Mouse (Mus musculus) adrenal gland, adult 8-10 months (tissue): ENCODE measurements around the gene Tfdp2. TPM values are rescaled to one million over a fixed set of nuclear protein-coding genes. Genes with fewer than 3 reads are reported as not detected.

ENCODE experiments used
- total RNA-seq, 4 experiments: library from RNA; stranded (reverse); gene quantifications; 2 replicates each; pipeline ENCODE4 v1.2.4; 2022

The Tfdp2 gene
- total RNA-seq, 4 experiments from 2014 or later, result 86.3 to 118 (median 111) TPM

Other genes with a start within 250 kb of the Tfdp2 start
- 10 to 100 TPM; 21.4 to 40.9 (median 31.5) TPM for gene Xrn1, start 241.5 kb upstream of the Tfdp2 start, total RNA-seq
- gene Gk5, start 76.9 kb upstream of the Tfdp2 start, total RNA-seq, result 10 to 100 TPM in 2 of 4 experiments, 1 to 10 TPM in 2; 7.1 to 15.3 (median 10.7) TPM
- gene Atp1b3, start 168.2 kb downstream of the Tfdp2 start, total RNA-seq, result 100 to 1,000 TPM; 173 to 211 (median 196) TPM